Mouse (Mus musculus) ES-CJ7 (cell line): ENCODE results near the gene Tubb2a.

Experiments used
- DNase-seq: peaks from one replicate; pipeline ENCODE4 v3.0.0; 2011; ENCODE audit warnings: low read depth, low spot score

Gene Tubb2a

GRCm38 (mm10) chr13:34051692-34052091 is 26.1 kb downstream of the Tubb2a start:
- DNase-seq, result no peak

- DNase-seq, result no peak
Measured at GRCm38 (mm10) chr13:34050479-34050878, 27.3 kb downstream of the Tubb2a start.

GRCm38 (mm10) chr13:34047526-34047925 is 30.3 kb downstream of the Tubb2a start:
- no peak for DNase-seq

- DNase-seq, result peak; percentile 81
Measured at GRCm38 (mm10) chr13:34046421-34047012, 31.3 kb downstream of the Tubb2a start.

GRCm38 (mm10) chr13:34045511-34046249 is 32.1 kb downstream of the Tubb2a start:
- DNase-seq, result no peak

GRCm38 (mm10) chr13:34043716-34044393 is 34.0 kb downstream of the Tubb2a start:
- DNase-seq, result no peak

GRCm38 (mm10) chr13:34040091-34040490 is 37.7 kb downstream of the Tubb2a start:
- no peak for DNase-seq

- no peak for DNase-seq
Measured at GRCm38 (mm10) chr13:34038901-34039341, 38.9 kb downstream of the Tubb2a start.

- no peak for DNase-seq
Measured at GRCm38 (mm10) chr13:34038056-34038432, 39.8 kb downstream of the Tubb2a start.

- DNase-seq, result peak; percentile 93
Measured at GRCm38 (mm10) chr13:34037172-34038055, 40.4 kb downstream of the Tubb2a start, which contains the start of gene Bphl. Gene Bphl (plus strand): TSS chr13:34037597.

- no peak for DNase-seq
Measured at GRCm38 (mm10) chr13:34036726-34037125, 41.1 kb downstream of the Tubb2a start.

- DNase-seq, result no peak
Measured at GRCm38 (mm10) chr13:34035424-34035823, 42.4 kb downstream of the Tubb2a start.

GRCm38 (mm10) chr13:34032041-34032440 is 45.8 kb downstream of the Tubb2a start:
- no peak for DNase-seq
